Mouse (Mus musculus): ENCODE results near the gene Cntrl. TPM values are rescaled to one million over a fixed set of nuclear protein-coding genes. Genes with fewer than 3 reads are reported as not detected.

The Cntrl gene
- total and polyA plus RNA-seq, 3 experiments = 13.7 to 93.5 (median 70.5) TPM

DNA sequence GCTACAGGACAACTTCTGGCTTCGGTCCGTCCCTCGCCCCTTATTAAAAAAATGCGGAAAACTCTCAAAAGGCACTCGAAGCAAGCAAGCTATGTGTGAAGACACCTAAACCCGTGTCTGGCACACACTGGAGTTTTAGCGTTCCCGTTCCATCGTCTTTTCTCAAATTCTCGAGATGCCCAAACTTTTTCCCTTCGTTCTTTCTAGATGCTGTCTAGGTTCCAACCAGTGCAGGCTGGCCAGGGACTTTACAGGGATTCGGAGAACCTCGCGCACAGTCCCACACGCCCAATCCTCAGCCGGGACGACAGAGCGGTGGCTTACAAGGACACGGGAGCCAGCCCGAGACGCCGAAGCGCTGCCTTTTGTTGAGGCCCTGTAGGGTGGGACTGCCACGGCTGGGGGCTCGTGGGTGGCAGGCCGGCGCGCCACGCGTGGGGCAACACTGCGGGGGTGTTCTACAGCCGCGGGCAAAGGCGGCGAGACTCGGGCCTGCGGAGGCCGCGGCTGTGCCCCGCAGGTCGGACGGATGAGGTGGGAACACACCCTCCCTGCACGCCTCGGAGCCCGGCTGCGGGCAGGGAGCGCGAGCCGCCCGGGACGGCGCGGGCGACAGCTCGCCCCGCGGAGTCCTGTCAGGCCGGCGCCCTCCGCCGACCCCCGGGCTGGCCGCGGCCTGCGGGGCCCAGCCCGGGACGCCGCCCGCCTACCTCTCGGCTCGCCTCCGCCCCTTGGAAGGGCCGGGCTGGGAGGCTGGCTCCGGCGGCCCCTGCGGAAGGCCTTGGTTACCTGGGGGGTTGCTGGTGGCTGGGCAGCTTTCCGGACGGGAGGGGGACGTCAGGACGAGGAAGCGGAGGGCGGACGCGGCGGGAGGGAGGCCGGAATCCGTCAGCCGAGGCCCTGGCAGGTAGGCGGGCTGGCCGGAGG is 90.9 kb downstream of the Cntrl start:
- peaks cover 52% of the 10 kb centered on the region for H3K4me1 ChIP-seq (ENCODE audit: insufficient read depth, low read depth, low read length)

GRCm38 (mm10) chr2:35200898-35201668 is 91.8 kb downstream of the Cntrl start, which contains the start of gene Rab14:
Gene Rab14 (minus strand): TSS chr2:35201120.
- Histone ChIP-seq H3K4me1 (ENCODE audit: insufficient read depth, low read depth, low read length) (peaks cover 49% of the 10 kb centered on the region), H3K9me3 (replicated peaks) (no peaks in the 10 kb centered on the region), H3K27me3 (ENCODE audit: insufficient read depth, low read length) (no peaks in the 10 kb centered on the region), H3K4me3 (ENCODE audit: low read depth, low read length) (peak within 1 kb of the TSS; percentile 97), H3K36me3 (replicated peaks) (peaks cover 10% of the 10 kb centered on the region)
- DNase-seq (ENCODE audit: low spot score) = peak; percentile 97
- ATAC-seq (ENCODE audit: extremely low read depth, insufficient number of reproducible peaks, low FRiP score, poor library complexity, severe bottlenecking) = peak; percentile 93
- TF ChIP-seq CTCF (IDR thresholded peaks at IDR 0.05; ENCODE audit: low read depth, low read length) = no peak
- no peak for TF ChIP-seq GATA2 (IDR thresholded peaks at IDR 0.05; ENCODE audit: borderline replicate concordance, low read depth, low read length)
- TF ChIP-seq TAL1 (conservative IDR thresholded peaks at IDR 0.05; ENCODE audit: low read depth, low read length) = no peak
- TF ChIP-seq GATA1 (IDR thresholded peaks at IDR 0.05; ENCODE audit: borderline replicate concordance, low read length) = no peak
- no peak for TF ChIP-seq POLR2AphosphoS5 (IDR thresholded peaks at IDR 0.05; ENCODE audit: insufficient replicate concordance, low read depth, low read length)

More for the DNA sequence above, 90.9 kb downstream of the Cntrl start:
- TF ChIP-seq TAL1 (conservative IDR thresholded peaks at IDR 0.05; ENCODE audit: low read depth, low read length) (no peak), CTCF (IDR thresholded peaks at IDR 0.05; ENCODE audit: low read depth, low read length) (no peak), POLR2AphosphoS5 (IDR thresholded peaks at IDR 0.05; ENCODE audit: insufficient replicate concordance, low read depth, low read length) (no peak), GATA2 (IDR thresholded peaks at IDR 0.05; ENCODE audit: borderline replicate concordance, low read depth, low read length) (no peak), GATA1 (IDR thresholded peaks at IDR 0.05; ENCODE audit: borderline replicate concordance, low read length) (no peak)
- DNase-seq (ENCODE audit: low spot score) (peak; percentile 66), ATAC-seq (ENCODE audit: extremely low read depth, insufficient number of reproducible peaks, low FRiP score, poor library complexity, severe bottlenecking) (no peak)
- no peaks in the 10 kb centered on the region for H3K27me3 ChIP-seq (ENCODE audit: insufficient read depth, low read length)
- H3K4me3 ChIP-seq (ENCODE audit: low read depth, low read length) = peak overlapping the region; percentile 97
- H3K36me3 ChIP-seq (replicated peaks) = peaks cover 11% of the 10 kb centered on the region
- H3K9me3 ChIP-seq (replicated peaks) = no peaks in the 10 kb centered on the region

DNA sequence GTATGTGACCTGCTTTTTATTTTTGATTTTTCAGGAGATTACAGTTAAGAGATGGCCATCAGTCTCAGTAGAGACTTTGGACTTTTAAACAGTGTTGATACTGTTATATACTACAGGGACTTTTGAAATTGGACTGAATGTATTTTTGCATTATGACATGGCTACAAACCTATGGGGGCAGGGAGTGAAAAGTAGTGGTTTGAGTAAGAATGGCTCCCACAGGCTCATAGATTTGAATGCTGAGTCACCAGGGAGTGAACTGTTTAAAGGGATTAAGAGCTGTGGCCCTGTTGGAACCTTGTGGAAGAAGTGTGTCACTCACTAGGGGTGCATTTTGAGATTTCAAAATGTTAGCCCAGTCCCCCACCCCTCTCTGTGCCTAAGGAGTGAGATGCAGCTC is 94.4 kb downstream of the Cntrl start:
- no peak for DNase-seq (ENCODE audit: low spot score)
- Histone ChIP-seq H3K27me3 (ENCODE audit: insufficient read depth, low read length) (no peaks in the 10 kb centered on the region), H3K36me3 (replicated peaks) (peaks cover 4% of the 10 kb centered on the region), H3K4me3 (ENCODE audit: low read depth, low read length) (no peak overlapping the region), H3K4me1 (ENCODE audit: insufficient read depth, low read depth, low read length) (peaks cover 51% of the 10 kb centered on the region), H3K9me3 (replicated peaks) (no peaks in the 10 kb centered on the region)
- no peak for ATAC-seq (ENCODE audit: extremely low read depth, insufficient number of reproducible peaks, low FRiP score, poor library complexity, severe bottlenecking)
- TF ChIP-seq POLR2AphosphoS5 (IDR thresholded peaks at IDR 0.05; ENCODE audit: insufficient replicate concordance, low read depth, low read length) (no peak), GATA2 (IDR thresholded peaks at IDR 0.05; ENCODE audit: borderline replicate concordance, low read depth, low read length) (no peak), TAL1 (conservative IDR thresholded peaks at IDR 0.05; ENCODE audit: low read depth, low read length) (no peak), GATA1 (IDR thresholded peaks at IDR 0.05; ENCODE audit: borderline replicate concordance, low read length) (no peak), CTCF (IDR thresholded peaks at IDR 0.05; ENCODE audit: low read depth, low read length) (no peak)

- H3K4me3 ChIP-seq (ENCODE audit: low read depth, low read length) = no peak overlapping the region
- no peak for DNase-seq (ENCODE audit: low spot score)
- TF ChIP-seq GATA1 (IDR thresholded peaks at IDR 0.05; ENCODE audit: borderline replicate concordance, low read length) (no peak), TAL1 (conservative IDR thresholded peaks at IDR 0.05; ENCODE audit: low read depth, low read length) (0 out of 2 replicates have a peak, but pooled peaks have one; percentile 18)
- H3K4me1 ChIP-seq (ENCODE audit: insufficient read depth, low read depth, low read length) = peaks cover 64% of the 10 kb centered on the region
- H3K9me3 ChIP-seq (replicated peaks) = no peaks in the 10 kb centered on the region
- H3K36me3 ChIP-seq (replicated peaks) = no peaks in the 10 kb centered on the region
- no peak for ATAC-seq (ENCODE audit: extremely low read depth, insufficient number of reproducible peaks, low FRiP score, poor library complexity, severe bottlenecking)
- no peaks in the 10 kb centered on the region for H3K27me3 ChIP-seq (ENCODE audit: insufficient read depth, low read length)
Observed at GRCm38 (mm10) chr2:35206761-35207160, 97.5 kb downstream of the Cntrl start.

DNA sequence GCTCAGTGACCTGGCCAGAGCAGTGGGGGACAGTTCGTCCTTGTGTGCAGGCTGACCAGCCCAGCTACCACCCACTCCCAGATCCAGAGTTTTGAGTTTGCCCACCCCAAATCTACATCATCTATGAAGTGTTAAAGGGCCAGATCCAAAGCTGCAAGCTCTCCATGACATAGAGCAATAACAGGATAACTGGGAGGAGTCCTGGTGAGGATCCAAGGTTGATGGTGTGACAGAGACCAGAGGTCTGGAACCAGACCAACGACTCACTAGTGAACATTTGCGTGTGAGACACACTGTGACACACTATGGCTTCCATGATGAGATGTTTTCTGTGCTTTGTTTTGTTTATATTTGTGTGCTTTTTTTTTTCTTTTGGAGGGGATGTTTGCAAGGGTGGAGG is 98.8 kb downstream of the Cntrl start:
- Histone ChIP-seq H3K27me3 (ENCODE audit: insufficient read depth, low read length) (no peaks in the 10 kb centered on the region), H3K4me3 (ENCODE audit: low read depth, low read length) (no peak overlapping the region), H3K9me3 (replicated peaks) (no peaks in the 10 kb centered on the region), H3K36me3 (replicated peaks) (no peaks in the 10 kb centered on the region), H3K4me1 (ENCODE audit: insufficient read depth, low read depth, low read length) (peaks cover 71% of the 10 kb centered on the region)
- no peak for TF ChIP-seq CTCF (IDR thresholded peaks at IDR 0.05; ENCODE audit: low read depth, low read length)
- no peak for TF ChIP-seq GATA1 (IDR thresholded peaks at IDR 0.05; ENCODE audit: borderline replicate concordance, low read length)
- no peak for TF ChIP-seq TAL1 (conservative IDR thresholded peaks at IDR 0.05; ENCODE audit: low read depth, low read length)
- TF ChIP-seq POLR2AphosphoS5 (IDR thresholded peaks at IDR 0.05; ENCODE audit: insufficient replicate concordance, low read depth, low read length) = no peak
- no peak for TF ChIP-seq GATA2 (IDR thresholded peaks at IDR 0.05; ENCODE audit: borderline replicate concordance, low read depth, low read length)
- DNase-seq (ENCODE audit: low spot score) (no peak), ATAC-seq (ENCODE audit: extremely low read depth, insufficient number of reproducible peaks, low FRiP score, poor library complexity, severe bottlenecking) (no peak)

Data from G1E (cell line).